Mouse (Mus musculus) liver, embryonic 14.5 days (tissue): ENCODE results near the gene Plcb4. TPM values are rescaled to one million over a fixed set of nuclear protein-coding genes. Genes with fewer than 3 reads are reported as not detected.

Source experiments
- ATAC-seq: fragments of 200-750 bp; cut with Nextera tagmentation; 2 replicates; pipeline ENCODE4 v1.8.0; 2017; ENCODE audit warnings: moderate number of reproducible peaks, mild to moderate bottlenecking, moderate library complexity; ENCODE audit not compliant: insufficient read depth
- DNase-seq, 3 experiments: peaks; one replicate each; pipeline ENCODE4 v3.0.0-alpha.2; 2012 to 2013; ENCODE audit warnings: low read depth in 3 of 3, low spot score in 3 of 3
- H3K27ac ChIP-seq: fragments of 300-500 bp; sonication (generic); 2 replicates; pipeline ENCODE4 v1.5.1; 2014; ENCODE audit warnings: moderate library complexity, mild to moderate bottlenecking, control low read depth, inconsistent platforms
- H3K27me3 ChIP-seq: fragments of 300-500 bp; sonication (generic); 2 replicates; pipeline ENCODE4 v1.6.1; 2014; ENCODE audit warnings: mild to moderate bottlenecking, low read length, moderate library complexity; ENCODE audit not compliant: control insufficient read depth, insufficient read depth
- H3K36me3 ChIP-seq: fragments of 300-500 bp; sonication (generic); replicated peaks from 2 replicates; pipeline ENCODE4 v1.6.1; 2014; ENCODE audit warnings: low read depth; ENCODE audit not compliant: control insufficient read depth, insufficient read depth
- H3K4me1 ChIP-seq, 2 experiments: fragments of 200-500 bp in 1 of 2; fragments of 300-500 bp in 1 of 2; sonication (generic) in 1 of 2; replicated peaks; 2 replicates each; pipeline ENCODE4 v1.6.1; 2012 to 2014; ENCODE audit warnings: antibody characterized with exemption in 1 of 2, inconsistent platforms in 1 of 2, low read length in 1 of 2; ENCODE audit not compliant: control insufficient read depth in 2 of 2, insufficient read depth in 2 of 2
- H3K4me2 ChIP-seq: fragments of 300-500 bp; sonication (generic); 2 replicates; pipeline ENCODE4 v1.6.1; 2014; ENCODE audit warnings: low read depth, mild to moderate bottlenecking, control low read depth, moderate library complexity
- H3K4me3 ChIP-seq, 2 experiments: fragments of 200-500 bp in 1 of 2; fragments of 300-500 bp in 1 of 2; sonication (generic) in 1 of 2; 2 replicates each; pipeline ENCODE4 v1.5.1; 2012 to 2014; ENCODE audit warnings: low read depth in 2 of 2, low read length in 2 of 2, mild to moderate bottlenecking in 2 of 2, control low read depth in 1 of 2, inconsistent platforms in 1 of 2, moderate library complexity in 1 of 2; ENCODE audit not compliant: insufficient read depth in 1 of 2
- H3K9ac ChIP-seq: fragments of 300-500 bp; sonication (generic); replicated peaks from 2 replicates; pipeline ENCODE4 v1.6.1; 2014; ENCODE audit warnings: mild to moderate bottlenecking, control low read depth, moderate library complexity
- H3K9me3 ChIP-seq: fragments of 300-500 bp; sonication (generic); 2 replicates; pipeline ENCODE4 v1.6.1; 2016; ENCODE audit warnings: low read length, mixed read lengths; ENCODE audit not compliant: control insufficient read depth
- CTCF ChIP-seq: IDR thresholded peaks from 2 replicates; pipeline ENCODE4 v1.5.1; 2016; ENCODE audit warnings: antibody characterized with exemption, low read depth, control low read depth
- EP300 ChIP-seq: IDR thresholded peaks from 2 replicates; pipeline ENCODE4 v1.6.1; 2016; ENCODE audit warnings: antibody characterized with exemption, low read depth
- WGBS: fragments of 180-500 bp; shearing (Covaris S2); extraction: QIAGEN DNeasy Blood & Tissue Kit; methylation state at CpG from one replicate; pipeline ENCODE4 v1.1.7; 2014; ENCODE audit not compliant: insufficient replicate concordance; 5-methylcytosine and 5-hydroxymethylcytosine counted together
- polyA plus RNA-seq, 2 experiments: library from polyadenylated mRNA; depleted of rRNA in 1 of 2; stranded (reverse) in 1 of 2; unstranded in 1 of 2; fragments of >200 nt; fragmentation: Nextera tagmentation in 1 of 2; extraction: Ambion mirVana in 1 of 2; gene quantifications; 2 replicates each; pipeline versions ENCODE4 v1.2.1 to v1.2.3; 2012 to 2014

The Plcb4 gene
- polyA plus RNA-seq (2012; rRNA removed), result 1.2 and 1.9 TPM in 2 replicates
- 1.6 and 2.3 TPM in 2 replicates for polyA plus RNA-seq (2014; fragmentation: Nextera tagmentation; extraction: Ambion mirVana)

GRCm38 (mm10) chr2:135658486-135659390, at the start of gene Plcb4:
Gene Plcb4 (plus strand): TSS chr2:135659011.
- ATAC-seq, result peak; percentile 82
- H3K36me3 ChIP-seq, result no peaks in the 10 kb centered on the region
- peak within 1 kb of the TSS; percentile 62 for H3K9ac ChIP-seq
- under 1% methylated on average over 71 of the region's 71 CpGs for WGBS
- TF ChIP-seq CTCF (no peak), EP300 (no peak)
- peaks cover 0 to 2% of the 10 kb centered on the region in 2 experiments; a peak in 1 of 4 replicates for H3K4me1 ChIP-seq
- peaks cover 4% of the 10 kb centered on the region for H3K27me3 ChIP-seq
- H3K4me2 ChIP-seq, result peak within 1 kb of the TSS; percentile 79
- H3K4me3 ChIP-seq, result peak within 1 kb of the TSS; percentile 68 to 71
- H3K9me3 ChIP-seq, result no peaks in the 10 kb centered on the region
- DNase-seq, result peak; percentile 22 to 27 (median 26)
- H3K27ac ChIP-seq, result 0 out of 2 replicates have a peak within 1 kb of the TSS, but pooled peaks have one; percentile 18

DNA sequence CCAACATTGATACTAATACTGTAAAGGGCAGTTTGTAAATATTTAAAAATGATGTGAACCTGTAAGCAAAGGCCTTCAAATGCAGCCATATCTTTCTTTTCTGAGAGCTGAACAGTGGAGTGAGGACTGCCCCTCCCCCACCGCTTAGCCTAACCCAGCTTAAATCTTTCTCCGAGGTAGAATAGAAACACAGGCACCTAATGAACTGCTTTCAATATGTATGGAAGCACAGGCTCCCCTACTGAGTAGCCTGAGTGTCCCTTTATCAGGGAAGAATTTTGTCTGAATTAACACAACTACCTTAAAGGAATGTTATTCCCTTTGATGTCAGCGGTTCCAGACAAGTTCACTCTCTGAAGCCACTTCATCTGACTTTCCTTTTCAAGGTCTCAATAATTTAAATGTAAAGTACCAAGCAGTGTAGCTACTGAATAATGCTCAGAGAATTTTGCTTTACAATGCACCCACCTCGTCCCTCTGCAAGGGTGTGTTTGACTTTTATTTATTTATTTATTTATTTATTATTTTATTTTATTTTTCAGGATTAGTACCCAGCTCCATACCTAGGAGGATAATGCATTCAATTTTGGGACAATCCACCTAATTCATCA, 44.1 kb upstream of the Plcb4 start:
- H3K36me3 ChIP-seq, result no peaks in the 10 kb centered on the region
- H3K4me1 ChIP-seq, result no peaks in the 10 kb centered on the region
- no peaks in the 10 kb centered on the region for H3K9me3 ChIP-seq
- H3K27me3 ChIP-seq, result no peaks in the 10 kb centered on the region
- DNase-seq (no peak), ATAC-seq (no peak)
- no peak overlapping the region for H3K9ac ChIP-seq
- H3K4me2 ChIP-seq, result no peak overlapping the region
- TF ChIP-seq CTCF, result no peak
- TF ChIP-seq EP300, result no peak
- WGBS, result 47% methylated on average over 4 of the region's 4 CpGs
- H3K27ac ChIP-seq, result no peak overlapping the region
- H3K4me3 ChIP-seq, result no peak overlapping the region

DNA sequence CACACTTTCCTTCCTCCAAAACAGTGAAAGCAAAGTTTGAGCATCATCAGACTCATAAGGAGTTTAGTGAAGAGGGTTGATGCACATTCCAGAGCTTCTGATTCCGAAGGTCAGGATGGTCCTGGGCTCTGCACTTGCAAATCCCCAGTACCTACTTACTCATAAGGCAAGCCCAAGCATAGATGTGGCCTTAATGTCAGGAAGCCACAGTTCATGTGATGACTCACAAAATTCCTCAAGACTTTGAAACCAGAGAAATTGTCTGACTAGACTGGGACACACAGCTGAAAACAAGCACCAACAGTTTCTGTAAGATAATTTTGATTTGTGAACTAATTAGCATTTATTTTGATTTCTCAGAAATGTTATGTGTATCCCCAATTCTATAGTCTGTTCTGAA, 42.7 kb upstream of the Plcb4 start:
- DNase-seq, result no peak
- Histone ChIP-seq H3K4me3 (no peak overlapping the region), H3K4me2 (no peak overlapping the region), H3K9me3 (no peaks in the 10 kb centered on the region), H3K27ac (no peak overlapping the region), H3K4me1 (no peaks in the 10 kb centered on the region), H3K36me3 (no peaks in the 10 kb centered on the region), H3K27me3 (no peaks in the 10 kb centered on the region), H3K9ac (no peak overlapping the region)
- TF ChIP-seq CTCF (no peak), EP300 (no peak)
- no peak for ATAC-seq
- WGBS, result 55% methylated on average over 1 of the region's 1 CpGs

DNA sequence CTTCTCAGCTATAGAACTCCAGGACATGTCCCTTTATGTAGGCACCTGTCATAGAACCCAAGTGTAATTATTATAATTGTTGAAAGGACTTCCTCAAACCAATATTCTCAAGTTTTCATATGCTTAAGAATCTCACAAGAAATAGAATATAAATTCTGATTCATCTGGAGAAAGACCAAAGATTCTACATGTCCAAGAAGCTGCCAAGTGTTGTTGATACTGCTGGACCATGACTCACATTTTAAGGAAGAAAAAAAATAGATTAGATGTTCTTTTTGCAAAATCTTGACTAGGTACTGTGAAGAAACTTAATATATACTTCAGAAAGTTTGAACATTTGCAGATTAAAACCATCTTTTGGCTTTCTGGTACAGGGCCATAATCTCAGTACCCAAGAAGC, 40.3 kb upstream of the Plcb4 start:
- H3K4me1 ChIP-seq, result no peaks in the 10 kb centered on the region
- no peak overlapping the region for H3K9ac ChIP-seq
- H3K27ac ChIP-seq, result no peak overlapping the region
- no peak for DNase-seq
- TF ChIP-seq EP300 (no peak), CTCF (no peak)
- no peaks in the 10 kb centered on the region for H3K36me3 ChIP-seq
- ATAC-seq, result no peak
- H3K4me2 ChIP-seq, result no peak overlapping the region
- no peaks in the 10 kb centered on the region for H3K9me3 ChIP-seq
- no peaks in the 10 kb centered on the region for H3K27me3 ChIP-seq
- no peak overlapping the region for H3K4me3 ChIP-seq

- DNase-seq (no peak), ATAC-seq (no peak)
- H3K36me3 ChIP-seq, result no peaks in the 10 kb centered on the region
- H3K9ac ChIP-seq, result no peak overlapping the region
- H3K4me2 ChIP-seq, result no peak overlapping the region
- TF ChIP-seq CTCF (no peak), EP300 (no peak)
- no peak overlapping the region for H3K4me3 ChIP-seq
- H3K9me3 ChIP-seq, result no peaks in the 10 kb centered on the region
- no peak overlapping the region for H3K27ac ChIP-seq
- no peaks in the 10 kb centered on the region for H3K4me1 ChIP-seq
- 61% methylated on average over 2 of the region's 2 CpGs for WGBS
- no peaks in the 10 kb centered on the region for H3K27me3 ChIP-seq
Measured at GRCm38 (mm10) chr2:135619956-135620355, 38.9 kb upstream of the Plcb4 start.
